Mouse (Mus musculus) forebrain, postnatal 0 days (tissue): ENCODE measurements around the gene Oas1h. TPM values are rescaled to one million over a fixed set of nuclear protein-coding genes. Genes with fewer than 3 reads are reported as not detected.
A peak's percentile ranks its signal among the peaks of the same experiment; 100 is the strongest.

Experiments used
- ATAC-seq: fragments of 200-750 bp; cut with Nextera tagmentation; 2 replicates; pipeline ENCODE4 v1.8.0; 2017; ENCODE audit warnings: mild to moderate bottlenecking, moderate library complexity
- DNase-seq: peaks from one replicate; pipeline ENCODE4 v3.0.0-alpha.2; 2015
- H3K27ac ChIP-seq: fragments of 300-500 bp; sonication (generic); 2 replicates; pipeline ENCODE4 v1.5.1; 2014; ENCODE audit warnings: low read depth, mild to moderate bottlenecking, antibody characterized with exemption, low read length, moderate library complexity, mixed read lengths
- H3K27me3 ChIP-seq: fragments of 300-500 bp; sonication (generic); 2 replicates; pipeline ENCODE4 v1.6.1; 2014; ENCODE audit warnings: mild to moderate bottlenecking, low read length, mixed read lengths; ENCODE audit not compliant: insufficient read depth
- H3K36me3 ChIP-seq: fragments of 300-500 bp; sonication (generic); 2 replicates; pipeline ENCODE4 v1.6.1; 2014; ENCODE audit warnings: mild to moderate bottlenecking, moderate library complexity; ENCODE audit not compliant: insufficient read depth
- H3K4me1 ChIP-seq: fragments of 300-500 bp; sonication (generic); 2 replicates; pipeline ENCODE4 v1.6.1; 2014; ENCODE audit warnings: antibody characterized with exemption; ENCODE audit not compliant: insufficient read depth
- H3K4me2 ChIP-seq: fragments of 300-500 bp; sonication (generic); 2 replicates; pipeline ENCODE4 v1.6.1; 2014; ENCODE audit warnings: low read depth, mild to moderate bottlenecking, moderate library complexity
- H3K4me3 ChIP-seq: fragments of 300-500 bp; sonication (generic); 2 replicates; pipeline ENCODE4 v1.5.1; 2014; ENCODE audit warnings: low read depth, low read length, mixed read lengths
- H3K9ac ChIP-seq: fragments of 300-500 bp; sonication (generic); 2 replicates; pipeline ENCODE4 v1.6.1; 2014; ENCODE audit warnings: mild to moderate bottlenecking
- H3K9me3 ChIP-seq: fragments of 300-500 bp; sonication (generic); 2 replicates; pipeline ENCODE4 v1.6.1; 2016; ENCODE audit warnings: low read length
- CTCF ChIP-seq: sonication (generic); IDR thresholded peaks from 2 replicates; pipeline ENCODE4 v1.5.1; 2016; ENCODE audit warnings: antibody characterized with exemption, control low read depth, low read depth
- WGBS: fragments of 180-500 bp; shearing (Covaris S2); extraction: QIAGEN DNeasy Blood & Tissue Kit; methylation state at CpG from one replicate; pipeline ENCODE4 v1.1.7; 2014; 5-methylcytosine and 5-hydroxymethylcytosine counted together
- polyA plus RNA-seq: library from polyadenylated mRNA; unstranded; fragments of >200 nt; fragmentation: Nextera tagmentation; extraction: Ambion mirVana; gene quantifications from 2 replicates; pipeline ENCODE4 v1.2.1, GENCODE M21; 2015
- total RNA-seq: library from RNA; depleted of rRNA; stranded (reverse); fragments of >200 nt; gene quantifications from 2 replicates; pipeline ENCODE4 v1.2.3, GENCODE M21; 2014; rRNA removed

The Oas1h gene
- not detected in 2 replicates for total RNA-seq
- not detected in 2 replicates for polyA plus RNA-seq

- no peak within 1 kb of the TSS for H3K27ac ChIP-seq
- ATAC-seq (no peak), DNase-seq (no peak)
- H3K27me3 ChIP-seq = no peaks in the 10 kb centered on the region
- H3K36me3 ChIP-seq = no peaks in the 10 kb centered on the region
- WGBS = 56% methylated on average over 4 of the region's 4 CpGs
- H3K4me1 ChIP-seq = no peaks in the 10 kb centered on the region
- H3K4me2 ChIP-seq = no peak within 1 kb of the TSS
- H3K9ac ChIP-seq = no peak within 1 kb of the TSS
- no peak for TF ChIP-seq CTCF
- H3K4me3 ChIP-seq = no peak within 1 kb of the TSS
- no peaks in the 10 kb centered on the region for H3K9me3 ChIP-seq
Observed at GRCm38 (mm10) chr5:120861121-120861520, at the start of gene Oas1h. TSS of gene Oas1h (plus strand) at chr5:120861421.

- peak within 1 kb of the TSS; percentile 27 for H3K4me3 ChIP-seq
- peak within 1 kb of the TSS; percentile 48 for H3K4me2 ChIP-seq
- H3K9ac ChIP-seq = peak within 1 kb of the TSS; percentile 44
- H3K27me3 ChIP-seq = no peaks in the 10 kb centered on the region
- H3K4me1 ChIP-seq = peaks cover 4% of the 10 kb centered on the region; the same call in 1 of the 2 replicates
- no peaks in the 10 kb centered on the region for H3K9me3 ChIP-seq
- no peaks in the 10 kb centered on the region for H3K36me3 ChIP-seq
- 5% methylated on average over 18 of the region's 18 CpGs for WGBS
- H3K27ac ChIP-seq = peak within 1 kb of the TSS; percentile 51; the same call in 1 of the 2 replicates
- DNase-seq = peak; percentile 83
- no peak for TF ChIP-seq CTCF
- peak; percentile 95 for ATAC-seq
Observed at GRCm38 (mm10) chr5:120811951-120812819, 49.0 kb upstream of the Oas1h start, which contains the start of gene Oas1c. TSS of gene Oas1c (minus strand) at chr5:120812514.

GRCm38 (mm10) chr5:120813023-120813422, 48.2 kb upstream of the Oas1h start:
- no peak for TF ChIP-seq CTCF
- no peak overlapping the region for H3K9ac ChIP-seq
- H3K4me2 ChIP-seq = peak overlapping the region; percentile 48

GRCm38 (mm10) chr5:120815949-120816348, 45.3 kb upstream of the Oas1h start:
- H3K27ac ChIP-seq = no peak overlapping the region

More at GRCm38 (mm10) chr5:120813023-120813422, 48.2 kb upstream of the Oas1h start:
- WGBS = 85% methylated on average over 6 of the region's 6 CpGs
- H3K4me1 ChIP-seq = peaks cover 4% of the 10 kb centered on the region; the same call in 1 of the 2 replicates
- no peak overlapping the region for H3K27ac ChIP-seq
- no peaks in the 10 kb centered on the region for H3K9me3 ChIP-seq
- H3K27me3 ChIP-seq = no peaks in the 10 kb centered on the region
- H3K36me3 ChIP-seq = no peaks in the 10 kb centered on the region
- ATAC-seq (no peak), DNase-seq (no peak)
- H3K4me3 ChIP-seq = peak overlapping the region; percentile 27; the same call in 1 of the 2 replicates

GRCm38 (mm10) chr5:120818999-120819398, 42.2 kb upstream of the Oas1h start:
- no peak overlapping the region for H3K4me2 ChIP-seq
- H3K9me3 ChIP-seq = no peaks in the 10 kb centered on the region
- no peak overlapping the region for H3K27ac ChIP-seq
- TF ChIP-seq CTCF = no peak
- H3K4me1 ChIP-seq = no peaks in the 10 kb centered on the region
- DNase-seq = no peak
- no peaks in the 10 kb centered on the region for H3K27me3 ChIP-seq
- H3K36me3 ChIP-seq = no peaks in the 10 kb centered on the region
- no peak overlapping the region for H3K9ac ChIP-seq
- no peak overlapping the region for H3K4me3 ChIP-seq
- ATAC-seq = no peak

More at GRCm38 (mm10) chr5:120815949-120816348, 45.3 kb upstream of the Oas1h start:
- Histone ChIP-seq H3K9me3 (no peaks in the 10 kb centered on the region), H3K9ac (no peak overlapping the region), H3K27me3 (no peaks in the 10 kb centered on the region), H3K4me3 (no peak overlapping the region), H3K4me1 (peaks cover 4% of the 10 kb centered on the region; the same call in 1 of the 2 replicates), H3K4me2 (no peak overlapping the region), H3K36me3 (no peaks in the 10 kb centered on the region)
- ATAC-seq (no peak), DNase-seq (no peak)
- WGBS = 67% methylated on average over 3 of the region's 3 CpGs
- peak; percentile 46 for TF ChIP-seq CTCF

GRCm38 (mm10) chr5:120831031-120831430, 30.2 kb upstream of the Oas1h start:
- DNase-seq (no peak), ATAC-seq (no peak)
- no peak overlapping the region for H3K4me3 ChIP-seq
- H3K9me3 ChIP-seq = no peaks in the 10 kb centered on the region
- H3K27me3 ChIP-seq = no peaks in the 10 kb centered on the region
- no peaks in the 10 kb centered on the region for H3K4me1 ChIP-seq
- no peak for TF ChIP-seq CTCF
- no peak overlapping the region for H3K4me2 ChIP-seq
- H3K9ac ChIP-seq = no peak overlapping the region
- H3K36me3 ChIP-seq = no peaks in the 10 kb centered on the region
- WGBS = 85% methylated on average over 4 of the region's 4 CpGs
- H3K27ac ChIP-seq = no peak overlapping the region
